Mouse (Mus musculus) kidney, adult 18-20 months (tissue): ENCODE measurements around the gene Zfp541.

ENCODE experiments used
- DNase-seq: peaks from one replicate; pipeline ENCODE4 v3.0.0; 2021

Gene Zfp541

GRCm38 (mm10) chr7:16045538-16045937 lies 16.1 kb upstream of the Zfp541 start:
- no peak for DNase-seq

- no peak for DNase-seq
Measured at GRCm38 (mm10) chr7:16046101-16046480, 15.5 kb upstream of the Zfp541 start.

- DNase-seq: peak; percentile 83
Measured at GRCm38 (mm10) chr7:16046481-16047337, 14.9 kb upstream of the Zfp541 start.

GRCm38 (mm10) chr7:16047338-16048146 lies 14.1 kb upstream of the Zfp541 start, which contains the start of gene Bicra:
Gene Bicra, minus strand, starts transcription at chr7:16047921.
- peak; percentile 87 for DNase-seq

- DNase-seq: peak; percentile 99
Measured at GRCm38 (mm10) chr7:16048164-16048564, 13.4 kb upstream of the Zfp541 start.

- DNase-seq: no peak
Measured at GRCm38 (mm10) chr7:16048675-16049575, 12.7 kb upstream of the Zfp541 start.

- DNase-seq: no peak
Measured at GRCm38 (mm10) chr7:16049576-16049915, 12.1 kb upstream of the Zfp541 start.

GRCm38 (mm10) chr7:16050600-16050999 lies 11.0 kb upstream of the Zfp541 start:
- DNase-seq: no peak

GRCm38 (mm10) chr7:16051883-16052595 lies 9.6 kb upstream of the Zfp541 start:
- peak; percentile 83 for DNase-seq

- peak; percentile 96 for DNase-seq
Measured at GRCm38 (mm10) chr7:16052684-16053083, 8.9 kb upstream of the Zfp541 start.

- DNase-seq: no peak
Measured at GRCm38 (mm10) chr7:16053105-16053504, 8.5 kb upstream of the Zfp541 start.

- no peak for DNase-seq
Measured at GRCm38 (mm10) chr7:16054966-16055365, 6.6 kb upstream of the Zfp541 start.

GRCm38 (mm10) chr7:16055665-16056064 lies 5.9 kb upstream of the Zfp541 start:
- no peak for DNase-seq

- DNase-seq: peak; percentile 24
Measured at GRCm38 (mm10) chr7:16056459-16057135, 5.0 kb upstream of the Zfp541 start.

- DNase-seq: no peak
Measured at GRCm38 (mm10) chr7:16057136-16057534, 4.5 kb upstream of the Zfp541 start.

GRCm38 (mm10) chr7:16062099-16062420 lies 446 bp downstream of the Zfp541 start:
- DNase-seq: no peak

GRCm38 (mm10) chr7:16063490-16063889 lies 1.9 kb downstream of the Zfp541 start:
- DNase-seq: no peak

- no peak for DNase-seq
Measured at GRCm38 (mm10) chr7:16070846-16071245, 9.2 kb downstream of the Zfp541 start.

- no peak for DNase-seq
Measured at GRCm38 (mm10) chr7:16071906-16072305, 10.3 kb downstream of the Zfp541 start.

- no peak for DNase-seq
Measured at GRCm38 (mm10) chr7:16079947-16080346, 18.3 kb downstream of the Zfp541 start.

- DNase-seq: no peak
Measured at GRCm38 (mm10) chr7:16080581-16080980, 19.0 kb downstream of the Zfp541 start.

GRCm38 (mm10) chr7:16083361-16083760 lies 21.7 kb downstream of the Zfp541 start:
- no peak for DNase-seq
